Mouse (Mus musculus) lung, embryonic 15.5 days (tissue): ENCODE data around the gene Sart3. TPM values are rescaled to one million over a fixed set of nuclear protein-coding genes. Genes with fewer than 3 reads are reported as not detected.

Source experiments
- ATAC-seq: fragments of 200-750 bp; cut with Nextera tagmentation; 2 replicates; pipeline ENCODE4 v1.8.0; 2017; ENCODE audit warnings: moderate number of reproducible peaks, borderline replicate concordance; ENCODE audit not compliant: low FRiP score, low TSS enrichment; ENCODE audit errors: extremely low read depth
- H3K27ac ChIP-seq: fragments of 300-500 bp; sonication (generic); 2 replicates; pipeline ENCODE4 v1.5.1; 2015; ENCODE audit warnings: moderate library complexity, mild to moderate bottlenecking, inconsistent platforms
- H3K27me3 ChIP-seq: fragments of 300-500 bp; sonication (generic); 2 replicates; pipeline ENCODE4 v1.6.1; 2015; ENCODE audit warnings: inconsistent platforms
- H3K36me3 ChIP-seq: fragments of 300-500 bp; sonication (generic); 2 replicates; pipeline ENCODE4 v1.6.1; 2015; ENCODE audit warnings: inconsistent platforms
- H3K4me1 ChIP-seq: fragments of 300-500 bp; sonication (generic); 2 replicates; pipeline ENCODE4 v1.6.1; 2015; ENCODE audit warnings: inconsistent platforms
- H3K4me2 ChIP-seq: fragments of 300-500 bp; sonication (generic); 2 replicates; pipeline ENCODE4 v1.6.1; 2015; ENCODE audit warnings: inconsistent platforms, mild to moderate bottlenecking, moderate library complexity
- H3K4me3 ChIP-seq: fragments of 300-500 bp; sonication (generic); 2 replicates; pipeline ENCODE4 v1.5.1; 2015; ENCODE audit warnings: mild to moderate bottlenecking, inconsistent platforms
- H3K9ac ChIP-seq: fragments of 300-500 bp; sonication (generic); 2 replicates; pipeline ENCODE4 v1.6.1; 2015; ENCODE audit warnings: inconsistent platforms
- H3K9me3 ChIP-seq: fragments of 300-500 bp; sonication (generic); 2 replicates; pipeline ENCODE4 v1.6.1; 2016; ENCODE audit warnings: inconsistent platforms
- WGBS: fragments of 180-500 bp; shearing (Covaris S2); methylation state at CpG from one replicate; pipeline ENCODE4 v1.1.7; 2015; 5-methylcytosine and 5-hydroxymethylcytosine counted together
- polyA plus RNA-seq: library from polyadenylated mRNA; unstranded; fragments of >200 nt; fragmentation: Nextera tagmentation; extraction: Ambion mirVana; gene quantifications from 2 replicates; pipeline ENCODE4 v1.2.1, GENCODE M21; 2015

Gene Sart3
- polyA plus RNA-seq, 1 experiment from 2014 or later: 58.8 TPM

- H3K4me3 ChIP-seq: no peak overlapping the region
- no peak overlapping the region for H3K27ac ChIP-seq
- no peaks in the 10 kb centered on the region for H3K9me3 ChIP-seq
- ATAC-seq: no peak
- peaks cover 18% of the 10 kb centered on the region for H3K4me1 ChIP-seq
- WGBS: 18% methylated on average over 6 of the region's 6 CpGs
- no peak overlapping the region for H3K4me2 ChIP-seq
- no peaks in the 10 kb centered on the region for H3K36me3 ChIP-seq
- H3K9ac ChIP-seq: no peak overlapping the region
- no peaks in the 10 kb centered on the region for H3K27me3 ChIP-seq
Measured at GRCm38 (mm10) chr5:113732182-113732581, 40.1 kb downstream of the Sart3 start.

- ATAC-seq: no peak
- 77% methylated on average over 7 of the region's 7 CpGs for WGBS
- peaks cover 8% of the 10 kb centered on the region for H3K4me1 ChIP-seq
- H3K9ac ChIP-seq: no peak overlapping the region
- no peaks in the 10 kb centered on the region for H3K9me3 ChIP-seq
- no peak overlapping the region for H3K4me2 ChIP-seq
- H3K27me3 ChIP-seq: no peaks in the 10 kb centered on the region
- H3K4me3 ChIP-seq: no peak overlapping the region
- H3K27ac ChIP-seq: no peak overlapping the region
- no peaks in the 10 kb centered on the region for H3K36me3 ChIP-seq
Measured at GRCm38 (mm10) chr5:113731174-113731573, 41.1 kb downstream of the Sart3 start.

- H3K36me3 ChIP-seq: no peaks in the 10 kb centered on the region
- H3K9me3 ChIP-seq: no peaks in the 10 kb centered on the region
- ATAC-seq: no peak
- no peak overlapping the region for H3K4me2 ChIP-seq
- 0 out of 2 replicates have a peak, but pooled peaks cover 7% of the 10 kb centered on the region for H3K4me1 ChIP-seq
- H3K4me3 ChIP-seq: no peak overlapping the region
- H3K27me3 ChIP-seq: no peaks in the 10 kb centered on the region
- H3K9ac ChIP-seq: no peak overlapping the region
- 66% methylated on average over 7 of the region's 7 CpGs for WGBS
- no peak overlapping the region for H3K27ac ChIP-seq
Measured at GRCm38 (mm10) chr5:113730641-113731121, 41.6 kb downstream of the Sart3 start.

- no peak overlapping the region for H3K9ac ChIP-seq
- no peaks in the 10 kb centered on the region for H3K36me3 ChIP-seq
- H3K27ac ChIP-seq: no peak overlapping the region
- no peaks in the 10 kb centered on the region for H3K27me3 ChIP-seq
- H3K4me1 ChIP-seq: no peaks in the 10 kb centered on the region
- H3K4me3 ChIP-seq: no peak overlapping the region
- no peak for ATAC-seq
- no peak overlapping the region for H3K4me2 ChIP-seq
- 83% methylated on average over 7 of the region's 7 CpGs for whole genome bisulfite sequencing
- no peaks in the 10 kb centered on the region for H3K9me3 ChIP-seq
Measured at GRCm38 (mm10) chr5:113728691-113729090, 43.6 kb downstream of the Sart3 start.

GRCm38 (mm10) chr5:113728011-113728410, 44.3 kb downstream of the Sart3 start:
- no peak overlapping the region for H3K9ac ChIP-seq
- H3K4me1 ChIP-seq: no peaks in the 10 kb centered on the region
- H3K27ac ChIP-seq: no peak overlapping the region
- H3K4me2 ChIP-seq: no peak overlapping the region
- no peak for ATAC-seq
- no peaks in the 10 kb centered on the region for H3K9me3 ChIP-seq
- no peaks in the 10 kb centered on the region for H3K36me3 ChIP-seq
- WGBS: 87% methylated on average over 7 of the region's 7 CpGs
- H3K27me3 ChIP-seq: no peaks in the 10 kb centered on the region
- H3K4me3 ChIP-seq: no peak overlapping the region

GRCm38 (mm10) chr5:113727238-113727637, 45.1 kb downstream of the Sart3 start:
- WGBS: 51% methylated on average over 12 of the region's 12 CpGs
- Histone ChIP-seq H3K9ac (no peak overlapping the region), H3K27me3 (no peaks in the 10 kb centered on the region), H3K27ac (no peak overlapping the region), H3K9me3 (no peaks in the 10 kb centered on the region), H3K4me1 (no peaks in the 10 kb centered on the region), H3K4me3 (no peak overlapping the region), H3K36me3 (no peaks in the 10 kb centered on the region), H3K4me2 (no peak overlapping the region)
- ATAC-seq: no peak

- H3K36me3 ChIP-seq: no peaks in the 10 kb centered on the region
- no peak overlapping the region for H3K27ac ChIP-seq
- no peak overlapping the region for H3K9ac ChIP-seq
- H3K27me3 ChIP-seq: no peaks in the 10 kb centered on the region
- H3K4me1 ChIP-seq: no peaks in the 10 kb centered on the region
- no peak overlapping the region for H3K4me3 ChIP-seq
- WGBS: 61% methylated on average over 6 of the region's 6 CpGs
- ATAC-seq: no peak
- no peaks in the 10 kb centered on the region for H3K9me3 ChIP-seq
- no peak overlapping the region for H3K4me2 ChIP-seq
Measured at GRCm38 (mm10) chr5:113726618-113727017, 45.7 kb downstream of the Sart3 start.

- Histone ChIP-seq H3K27me3 (no peaks in the 10 kb centered on the region), H3K36me3 (no peaks in the 10 kb centered on the region), H3K4me3 (no peak overlapping the region), H3K4me2 (no peak overlapping the region), H3K4me1 (no peaks in the 10 kb centered on the region), H3K27ac (no peak overlapping the region), H3K9ac (no peak overlapping the region), H3K9me3 (no peaks in the 10 kb centered on the region)
- WGBS: 61% methylated on average over 12 of the region's 12 CpGs
- no peak for ATAC-seq
Measured at GRCm38 (mm10) chr5:113725417-113725816, 46.9 kb downstream of the Sart3 start.

GRCm38 (mm10) chr5:113724446-113724845, 47.9 kb downstream of the Sart3 start, which contains the start of gene 1700069L16Rik:
1700069L16Rik (minus strand) TSS chr5:113724772.
- peak; percentile 46; the same call in 1 of the 2 replicates for ATAC-seq
- H3K9me3 ChIP-seq: no peaks in the 10 kb centered on the region
- WGBS: 1% methylated on average over 15 of the region's 15 CpGs
- H3K4me1 ChIP-seq: no peaks in the 10 kb centered on the region
- no peaks in the 10 kb centered on the region for H3K27me3 ChIP-seq
- no peak within 1 kb of the TSS for H3K9ac ChIP-seq
- H3K27ac ChIP-seq: no peak within 1 kb of the TSS
- H3K4me2 ChIP-seq: no peak within 1 kb of the TSS
- H3K4me3 ChIP-seq: no peak within 1 kb of the TSS
- no peaks in the 10 kb centered on the region for H3K36me3 ChIP-seq

GRCm38 (mm10) chr5:113723567-113724237, 48.6 kb downstream of the Sart3 start:
- Histone ChIP-seq H3K4me3 (no peak overlapping the region), H3K9ac (no peak overlapping the region), H3K36me3 (no peaks in the 10 kb centered on the region), H3K4me1 (no peaks in the 10 kb centered on the region), H3K4me2 (no peak overlapping the region), H3K9me3 (no peaks in the 10 kb centered on the region), H3K27ac (no peak overlapping the region), H3K27me3 (no peaks in the 10 kb centered on the region)
- ATAC-seq: no peak
- WGBS: 32% methylated on average over 8 of the region's 8 CpGs

- Histone ChIP-seq H3K9ac (no peak overlapping the region), H3K27me3 (no peaks in the 10 kb centered on the region), H3K4me3 (no peak overlapping the region), H3K4me2 (no peak overlapping the region), H3K9me3 (no peaks in the 10 kb centered on the region), H3K4me1 (no peaks in the 10 kb centered on the region), H3K27ac (no peak overlapping the region), H3K36me3 (no peaks in the 10 kb centered on the region)
- 80% methylated on average over 10 of the region's 10 CpGs for WGBS
- no peak for ATAC-seq
Measured at GRCm38 (mm10) chr5:113722224-113723013, 49.9 kb downstream of the Sart3 start.

- H3K36me3 ChIP-seq: no peaks in the 10 kb centered on the region
- ATAC-seq: no peak
- no peaks in the 10 kb centered on the region for H3K27me3 ChIP-seq
- H3K9me3 ChIP-seq: no peaks in the 10 kb centered on the region
- WGBS: 80% methylated on average over 8 of the region's 8 CpGs
- no peak overlapping the region for H3K4me3 ChIP-seq
- H3K9ac ChIP-seq: no peak overlapping the region
- H3K27ac ChIP-seq: no peak overlapping the region
- no peak overlapping the region for H3K4me2 ChIP-seq
- no peaks in the 10 kb centered on the region for H3K4me1 ChIP-seq
Measured at GRCm38 (mm10) chr5:113719221-113719661, 53.1 kb downstream of the Sart3 start.
